Comparison of ENCODE assay signal across 12 mouse cellular contexts in genomic region chr3:131054241-131054972, GRCm38 (mm10). TPM values are rescaled to one million over a fixed set of nuclear protein-coding genes. Genes with fewer than 3 reads are reported as not detected.
A peak's percentile ranks its signal among the peaks of the same experiment; 100 is the strongest.
DNase-seq lines count a peak whose midpoint lies in the region; ATAC-seq and TF ChIP-seq lines count a peak whose summit lies in the region.
"Had no signal": no experiment of that assay in that cellular context is flagged by ENCODE, and none has a peak within 500 bp of the region (broad histone marks: within the 10 kb centered on the region; RNA-seq: fewer than 3 reads in every experiment).

No protein-coding gene starts in this region.

- intact Hi-C loops in heart, postnatal 36 days (cut with DNase I), result no loop called here
- intact Hi-C loops in gastrocnemius, postnatal 36 days (cut with DNase I), result no loop called here
- intact Hi-C loops in heart, adult 2 months (cut with DNase I), result no loop called here

- TF ChIP-seq CTCF in brain, embryonic 14.5 days (IDR thresholded peaks at IDR 0.05; ENCODE audit: borderline replicate concordance, extremely low read depth, insufficient read depth, insufficient read length), result no peak
- TF ChIP-seq CTCF in cerebellum, adult 2 months (IDR thresholded peaks at IDR 0.05; ENCODE audit: borderline replicate concordance, insufficient read depth, low read depth, low read length), result no peak
- no peak for TF ChIP-seq CTCF in heart, adult 2 months (IDR thresholded peaks at IDR 0.05)

- peak; percentile 68; the same call in 1 of the 2 replicates for ATAC-seq in hindbrain, embryonic 14.5 days (ENCODE audit: low FRiP score)
- peak; percentile 72 for ATAC-seq in neural tube, embryonic 13.5 days (ENCODE audit: low read depth)

- H3K27me3 ChIP-seq in hindbrain, embryonic 14.5 days (ENCODE audit: control insufficient read depth, insufficient read depth, low read length), result no peaks in the 10 kb centered on the region
- no peaks in the 10 kb centered on the region for H3K27me3 ChIP-seq in neural tube, embryonic 13.5 days
- no peaks in the 10 kb centered on the region for H3K27me3 ChIP-seq in cerebellum, adult 2 months (ENCODE audit: control insufficient read depth, insufficient read depth, low read length)
- no peaks in the 10 kb centered on the region for H3K27me3 ChIP-seq in heart, adult 2 months (ENCODE audit: control insufficient read depth, insufficient read depth, low read length)

- H3K4me1 ChIP-seq in hindbrain, embryonic 14.5 days (replicated peaks; ENCODE audit: control insufficient read depth, insufficient read depth, low read length), result peaks cover 9% of the 10 kb centered on the region
- H3K4me1 ChIP-seq in neural tube, embryonic 13.5 days (replicated peaks), result peaks cover 8% of the 10 kb centered on the region
- no peaks in the 10 kb centered on the region for H3K4me1 ChIP-seq in cerebellum, adult 2 months (ENCODE audit: control insufficient read depth, insufficient read depth, low read length)
- H3K4me1 ChIP-seq in heart, adult 2 months (ENCODE audit: control insufficient read depth, insufficient read depth, low read length), result no peaks in the 10 kb centered on the region

- H3K9ac ChIP-seq in hindbrain, embryonic 14.5 days, result no peak overlapping the region
- H3K9ac ChIP-seq in neural tube, embryonic 13.5 days, result no peak overlapping the region
- no peak overlapping the region for H3K9ac ChIP-seq in heart, adult 2 months (ENCODE audit: low read depth, low read length)

- no peaks in the 10 kb centered on the region for H3K9me3 ChIP-seq in hindbrain, embryonic 14.5 days (ENCODE audit: control insufficient read depth, low read length)
- no peaks in the 10 kb centered on the region for H3K9me3 ChIP-seq in neural tube, embryonic 13.5 days

- H3K79me2 ChIP-seq in heart, adult 2 months (replicated peaks; ENCODE audit: control insufficient read depth, insufficient read depth, low read length), result no peaks in the 10 kb centered on the region

- TF ChIP-seq POLR2A in brain, embryonic 14.5 days (IDR thresholded peaks at IDR 0.05; ENCODE audit: borderline replicate concordance, extremely low read depth, insufficient read depth, insufficient read length, poor library complexity, severe bottlenecking), result no peak
- TF ChIP-seq POLR2A in cerebellum, adult 2 months (IDR thresholded peaks at IDR 0.05; ENCODE audit: borderline replicate concordance, insufficient read depth, low read length), result no peak
- TF ChIP-seq POLR2A in heart, adult 2 months (IDR thresholded peaks at IDR 0.05; ENCODE audit: insufficient read depth, low read depth, low read length), result no peak

- no peak overlapping the region for H3K4me3 ChIP-seq in hindbrain, embryonic 14.5 days (replicated peaks; ENCODE audit: low read length)
- no peak overlapping the region for H3K4me3 ChIP-seq in neural tube, embryonic 13.5 days
- H3K4me3 ChIP-seq in cerebellum, adult 2 months (replicated peaks; ENCODE audit: insufficient read depth, low read depth, low read length), result no peak overlapping the region
- H3K4me3 ChIP-seq in heart, adult 2 months, result no peak overlapping the region

- peak; percentile 85 for DNase-seq in heart, adult 11 months
- DNase-seq in heart, postnatal 36 days, result no peak
- peak; percentile 69 for DNase-seq in brain, embryonic 14.5 days (ENCODE audit: low read depth)
- peak; percentile 35 for DNase-seq in hindbrain, embryonic 14.5 days (ENCODE audit: low spot score)
- no peak for DNase-seq in cerebellum, adult 2 months
- DNase-seq in gastrocnemius, postnatal 36 days, result no peak
- DNase-seq in heart, adult 2 months, result no peak
- DNase-seq: adrenal gland, postnatal 36 days; cerebellum, adult 18-20 months; kidney, adult 18-20 months; lung, postnatal 4 days had no signal

- H3K4me2 ChIP-seq in hindbrain, embryonic 14.5 days (replicated peaks), result 0 out of 2 replicates have a peak overlapping the region, but pooled peaks have one; percentile 13
- no peak overlapping the region for H3K4me2 ChIP-seq in neural tube, embryonic 13.5 days

- H3K36me3 ChIP-seq in hindbrain, embryonic 14.5 days (replicated peaks; ENCODE audit: control insufficient read depth, insufficient read depth), result no peaks in the 10 kb centered on the region
- H3K36me3 ChIP-seq in neural tube, embryonic 13.5 days, result no peaks in the 10 kb centered on the region
- no peaks in the 10 kb centered on the region for H3K36me3 ChIP-seq in heart, adult 2 months (ENCODE audit: control insufficient read depth, insufficient read depth, low read length)

- no peak for TF ChIP-seq EP300 in heart, adult 2 months (IDR thresholded peaks at IDR 0.05; ENCODE audit: insufficient read depth, low read depth, low read length)

- peak overlapping the region; percentile 65; the same call in 1 of the 2 replicates for H3K27ac ChIP-seq in hindbrain, embryonic 14.5 days
- no peak overlapping the region; the same call in 1 of the 2 replicates for H3K27ac ChIP-seq in neural tube, embryonic 13.5 days (replicated peaks)
- H3K27ac ChIP-seq in cerebellum, adult 2 months (ENCODE audit: insufficient read depth, low read length), result no peak overlapping the region
- no peak overlapping the region for H3K27ac ChIP-seq in heart, adult 2 months

- 36% methylated on average over 13 of the region's 13 CpGs for WGBS in hindbrain, embryonic 14.5 days
- 46% methylated on average over 13 of the region's 13 CpGs for WGBS in neural tube, embryonic 13.5 days
- 32% methylated on average over 13 of the region's 13 CpGs for WGBS in cerebellum, adult 2 months
- WGBS in heart, adult 2 months, result 74% methylated on average over 13 of the region's 13 CpGs

RNA-seq across cellular contexts. Expression of gene Lef1, which starts 55.9 kb away (rescaled TPM):
- under 1 TPM; 0.19 to 0.31 TPM for total RNA-seq in heart, postnatal 36 days (2021)
- polyA plus RNA-seq in brain, embryonic 14.5 days (2012; rRNA removed), result 36.5 and 54.7 TPM in 2 replicates
- polyA plus RNA-seq in hindbrain, embryonic 14.5 days (2014; fragmentation: Nextera tagmentation; extraction: Ambion mirVana), result 9.8 and 10.3 TPM in 2 replicates
- polyA plus RNA-seq in neural tube, embryonic 13.5 days (2015; fragmentation: Nextera tagmentation; extraction: Ambion mirVana), result 7.7 and 12.3 TPM in 2 replicates
- polyA plus RNA-seq in cerebellum, adult 2 months (2012; rRNA removed), result 6.1 and 6.8 TPM in 2 replicates
- total RNA-seq in gastrocnemius, postnatal 36 days (2021), result 1 to 10 TPM in 1 of 2 experiments, under 1 TPM in 1; 0.32 to 1.1 TPM
- total RNA-seq in heart, adult 2 months (2021), result under 1 TPM; 0.23 to 0.34 TPM
- 0.88 and 1.5 TPM in 2 replicates for polyA plus RNA-seq in heart, adult 2 months (2012; rRNA removed)

Comparison
In these comparisons a context has a peak if more than half of its experiments do, and no peak if none do; other contexts are left out.
1. DNase-seq: peak in heart, adult 11 months (single experiment), brain, embryonic 14.5 days (single experiment) and hindbrain, embryonic 14.5 days (single experiment); none in heart, postnatal 36 days (0 of 2), cerebellum, adult 2 months (0 of 2), gastrocnemius, postnatal 36 days (0 of 2) and heart, adult 2 months (0 of 2).